Mouse (Mus musculus) spleen, adult 2 months (tissue): ENCODE measurements around the gene Zfp618.

ENCODE experiments used
- CTCF ChIP-seq: fragments of 200-500 bp; IDR thresholded peaks from 2 replicates; pipeline ENCODE4 v1.5.1; 2011; ENCODE audit warnings: mild to moderate bottlenecking, inconsistent platforms; ENCODE audit not compliant: insufficient read depth, insufficient read length, insufficient replicate concordance; ENCODE audit errors: extremely low read depth
- POLR2A ChIP-seq: fragments of 200-500 bp; IDR thresholded peaks from 2 replicates; pipeline ENCODE4 v1.6.1; 2011; ENCODE audit warnings: low read depth, low read length, inconsistent platforms

DNA sequence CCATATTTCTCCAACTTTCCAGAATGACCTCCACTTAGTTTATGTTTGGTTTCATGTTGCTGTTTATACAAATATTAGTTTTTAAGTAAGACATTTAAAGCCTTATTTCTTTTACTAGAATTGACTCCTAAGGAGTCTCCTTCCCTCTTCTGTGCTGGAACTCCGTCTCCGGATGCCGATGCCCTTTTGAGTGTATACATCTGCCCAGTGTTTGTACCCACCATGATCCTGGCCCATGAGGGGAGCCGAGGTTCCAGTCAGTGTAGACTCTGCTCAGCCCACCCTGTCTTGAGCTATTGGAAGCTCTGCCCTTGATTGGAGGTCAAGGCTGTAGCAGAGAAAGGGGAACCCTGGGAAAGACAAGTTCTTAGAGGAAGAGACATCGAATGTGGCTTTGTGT lies 18.2 kb downstream of the Zfp618 start:
- TF ChIP-seq CTCF (no peak), POLR2A (no peak)
